Comparison of ENCODE assay signal across 8 mouse cellular contexts in genomic region chr5:24730488-24730871, GRCm38 (mm10). TPM values are rescaled to one million over a fixed set of nuclear protein-coding genes. Genes with fewer than 3 reads are reported as not detected.
DNase-seq lines count a peak whose midpoint lies in the region; ATAC-seq lines count a peak whose summit lies in the region.

Gene Wdr86 (minus strand): TSS chr5:24730727.

- H3K4me1 ChIP-seq in megakaryocyte, embryonic 14.5 days: peaks cover 43% of the 10 kb centered on the region
- peaks cover 6% of the 10 kb centered on the region for H3K4me1 ChIP-seq in forebrain, embryonic 14.5 days (ENCODE audit: control insufficient read depth, insufficient read depth, low read length)
- H3K4me1 ChIP-seq in limb, embryonic 15.5 days: peaks cover 42% of the 10 kb centered on the region
- H3K4me1 ChIP-seq in stomach, embryonic 16.5 days (ENCODE audit: control insufficient read depth, insufficient read depth, low read length): peaks cover 24% of the 10 kb centered on the region

- H3K36me3 ChIP-seq in megakaryocyte, embryonic 14.5 days (replicated peaks; ENCODE audit: low read length): no peaks in the 10 kb centered on the region
- no peaks in the 10 kb centered on the region for H3K36me3 ChIP-seq in forebrain, embryonic 14.5 days (ENCODE audit: control insufficient read depth, insufficient read depth, low read length)
- no peaks in the 10 kb centered on the region for H3K36me3 ChIP-seq in limb, embryonic 15.5 days
- H3K36me3 ChIP-seq in stomach, embryonic 16.5 days (ENCODE audit: control insufficient read depth, insufficient read depth, low read length): no peaks in the 10 kb centered on the region

- no peak for DNase-seq in forebrain, embryonic 14.5 days (ENCODE audit: low spot score)
- no peak for DNase-seq in adipocyte (ENCODE audit: low spot score)
- DNase-seq in gastrocnemius, postnatal 25 days: no peak
- no peak for DNase-seq in urinary bladder, postnatal 36 days (ENCODE audit: low spot score in 2 of 2)

- H3K27me3 ChIP-seq in megakaryocyte, embryonic 14.5 days (replicated peaks): peaks cover 72% of the 10 kb centered on the region
- peaks cover 29% of the 10 kb centered on the region for H3K27me3 ChIP-seq in forebrain, embryonic 14.5 days (replicated peaks; ENCODE audit: control insufficient read depth, insufficient read depth, low read length)
- no peaks in the 10 kb centered on the region for H3K27me3 ChIP-seq in limb, embryonic 15.5 days
- no peaks in the 10 kb centered on the region; the same call in none of the 2 replicates for H3K27me3 ChIP-seq in stomach, embryonic 16.5 days (ENCODE audit: control insufficient read depth, insufficient read depth, low read length)

- peak within 1 kb of the TSS; percentile 43 for H3K9ac ChIP-seq in forebrain, embryonic 14.5 days (ENCODE audit: low read length)
- H3K9ac ChIP-seq in limb, embryonic 15.5 days: peak within 1 kb of the TSS; percentile 65
- peak within 1 kb of the TSS; percentile 72 for H3K9ac ChIP-seq in stomach, embryonic 16.5 days (ENCODE audit: low read length)

- peak within 1 kb of the TSS; percentile 54 for H3K4me2 ChIP-seq in forebrain, embryonic 14.5 days (ENCODE audit: low read length)
- peak within 1 kb of the TSS; percentile 93 for H3K4me2 ChIP-seq in limb, embryonic 15.5 days
- peak within 1 kb of the TSS; percentile 80 for H3K4me2 ChIP-seq in stomach, embryonic 16.5 days (ENCODE audit: low read depth, low read length)

- peaks cover 17% of the 10 kb centered on the region for H3K9me3 ChIP-seq in megakaryocyte, embryonic 14.5 days
- no peaks in the 10 kb centered on the region for H3K9me3 ChIP-seq in forebrain, embryonic 14.5 days (replicated peaks; ENCODE audit: control insufficient read depth, low read length)
- H3K9me3 ChIP-seq in limb, embryonic 15.5 days: no peaks in the 10 kb centered on the region
- H3K9me3 ChIP-seq in stomach, embryonic 16.5 days (replicated peaks; ENCODE audit: control insufficient read depth, low read length): no peaks in the 10 kb centered on the region

- peak within 1 kb of the TSS; percentile 73 for H3K4me3 ChIP-seq in megakaryocyte, embryonic 14.5 days (replicated peaks)
- peak within 1 kb of the TSS; percentile 35 for H3K4me3 ChIP-seq in forebrain, embryonic 14.5 days (ENCODE audit: low read depth, low read length)
- H3K4me3 ChIP-seq in limb, embryonic 15.5 days: peak within 1 kb of the TSS; percentile 59
- peak within 1 kb of the TSS; percentile 53 for H3K4me3 ChIP-seq in stomach, embryonic 16.5 days (replicated peaks; ENCODE audit: low read length)

- under 1% methylated on average over 23 of the region's 23 CpGs for WGBS in forebrain, embryonic 14.5 days
- under 1% methylated on average over 23 of the region's 23 CpGs for WGBS in limb, embryonic 15.5 days
- WGBS in stomach, embryonic 16.5 days: under 1% methylated on average over 23 of the region's 23 CpGs

- no peak within 1 kb of the TSS for H3K27ac ChIP-seq in forebrain, embryonic 14.5 days (ENCODE audit: low read depth, low read length)
- peak within 1 kb of the TSS; percentile 72 for H3K27ac ChIP-seq in limb, embryonic 15.5 days
- H3K27ac ChIP-seq in stomach, embryonic 16.5 days (ENCODE audit: low read length): no peak within 1 kb of the TSS

- ATAC-seq in megakaryocyte, adult 5-6 weeks (ENCODE audit: poor library complexity, severe bottlenecking): no peak
- ATAC-seq in forebrain, embryonic 14.5 days: peak; percentile 59; the same call in 1 of the 2 replicates
- 0 out of 2 replicates have a peak, but pooled peaks have one; percentile 4 for ATAC-seq in limb, embryonic 15.5 days (ENCODE audit: insufficient number of reproducible peaks, low FRiP score, low TSS enrichment, low read depth)
- peak; percentile 46; the same call in 1 of the 2 replicates for ATAC-seq in stomach, embryonic 16.5 days (ENCODE audit: insufficient read depth, low FRiP score)

RNA-seq across cellular contexts. Expression of gene Wdr86, which starts in this region (rescaled TPM):
- not detected in 2 replicates for polyA plus RNA-seq in megakaryocyte, embryonic 14.5 days (2012; ENCODE audit: insufficient read depth, low replicate concordance)
- 0.18 TPM in 1 of 2 replicates, not detected in the other for total RNA-seq in megakaryocyte, adult 5-6 weeks (2015)
- 0.12 and 0.55 TPM in 2 replicates for total RNA-seq in megakaryocyte, adult 5-6 weeks (2017)
- 6.1 and 6.4 TPM in 2 replicates for polyA plus RNA-seq in forebrain, embryonic 14.5 days (2014; fragmentation: Nextera tagmentation; extraction: Ambion mirVana)
- polyA plus RNA-seq in limb, embryonic 15.5 days (2015; fragmentation: Nextera tagmentation; extraction: Ambion mirVana): 16.8 and 18.4 TPM in 2 replicates
- polyA plus RNA-seq in stomach, embryonic 16.5 days (2015; fragmentation: Nextera tagmentation; extraction: Ambion mirVana): 8.1 TPM in 2 replicates
- total RNA-seq in gastrocnemius, postnatal 25 days (2021): not detected
